Mouse (Mus musculus) hindbrain, postnatal 0 days (tissue): ENCODE data around the gene Sgms2. TPM values are rescaled to one million over a fixed set of nuclear protein-coding genes. Genes with fewer than 3 reads are reported as not detected.
"Not testable (repeated sequence)": the region's sequence is repeated elsewhere in the genome, so short reads cannot be mapped to it uniquely, and the experiment has no call there.

ENCODE experiments used
- ATAC-seq: fragments of 200-750 bp; cut with Nextera tagmentation; 2 replicates; pipeline ENCODE4 v1.8.0; 2017; ENCODE audit warnings: mild to moderate bottlenecking, moderate TSS enrichment, moderate library complexity
- DNase-seq: peaks from one replicate; pipeline ENCODE4 v3.0.0-alpha.2; 2015; ENCODE audit warnings: low spot score
- H3K27ac ChIP-seq: fragments of 300-500 bp; sonication (generic); 2 replicates; pipeline ENCODE4 v1.5.1; 2014; ENCODE audit warnings: mild to moderate bottlenecking
- H3K27me3 ChIP-seq: fragments of 300-500 bp; sonication (generic); 2 replicates; pipeline ENCODE4 v1.6.1; 2014; ENCODE audit warnings: low read length, mixed read lengths; ENCODE audit not compliant: insufficient read depth
- H3K36me3 ChIP-seq: fragments of 300-500 bp; sonication (generic); 2 replicates; pipeline ENCODE4 v1.6.1; 2014; ENCODE audit warnings: low read length, mixed read lengths; ENCODE audit not compliant: insufficient read depth
- H3K4me1 ChIP-seq: fragments of 300-500 bp; sonication (generic); 2 replicates; pipeline ENCODE4 v1.6.1; 2014; ENCODE audit warnings: antibody characterized with exemption, low read length, mixed read lengths; ENCODE audit not compliant: insufficient read depth
- H3K4me2 ChIP-seq: fragments of 300-500 bp; sonication (generic); 2 replicates; pipeline ENCODE4 v1.6.1; 2014; ENCODE audit warnings: low read depth, mild to moderate bottlenecking, low read length, moderate library complexity, mixed read lengths
- H3K4me3 ChIP-seq: fragments of 300-500 bp; sonication (generic); 2 replicates; pipeline ENCODE4 v1.5.1; 2014; ENCODE audit warnings: low read length
- H3K9ac ChIP-seq: fragments of 300-500 bp; sonication (generic); replicated peaks from 2 replicates; pipeline ENCODE4 v1.6.1; 2014; ENCODE audit warnings: mild to moderate bottlenecking, low read length, moderate library complexity, mixed read lengths
- H3K9me3 ChIP-seq: fragments of 300-500 bp; sonication (generic); 2 replicates; pipeline ENCODE4 v1.6.1; 2016; ENCODE audit warnings: low read length, mixed read lengths
- CTCF ChIP-seq: IDR thresholded peaks from 2 replicates; pipeline ENCODE4 v1.5.1; 2016; ENCODE audit warnings: antibody characterized with exemption, control low read depth, low read depth
- WGBS: fragments of 180-500 bp; shearing (Covaris S2); extraction: QIAGEN DNeasy Blood & Tissue Kit; methylation state at CpG from one replicate; pipeline ENCODE4 v1.1.7; 2014; 5-methylcytosine and 5-hydroxymethylcytosine counted together
- polyA plus RNA-seq: library from polyadenylated mRNA; unstranded; fragments of >200 nt; fragmentation: Nextera tagmentation; extraction: Ambion mirVana; gene quantifications from 2 replicates; pipeline ENCODE4 v1.2.1, GENCODE M21; 2015
- total RNA-seq: library from RNA; depleted of rRNA; stranded (reverse); fragments of >200 nt; gene quantifications from 2 replicates; pipeline ENCODE4 v1.2.3, GENCODE M21; 2014

Gene Sgms2
- total and polyA plus RNA-seq, 2 experiments from 2014 or later, result 3.9 to 4.2 TPM

DNA sequence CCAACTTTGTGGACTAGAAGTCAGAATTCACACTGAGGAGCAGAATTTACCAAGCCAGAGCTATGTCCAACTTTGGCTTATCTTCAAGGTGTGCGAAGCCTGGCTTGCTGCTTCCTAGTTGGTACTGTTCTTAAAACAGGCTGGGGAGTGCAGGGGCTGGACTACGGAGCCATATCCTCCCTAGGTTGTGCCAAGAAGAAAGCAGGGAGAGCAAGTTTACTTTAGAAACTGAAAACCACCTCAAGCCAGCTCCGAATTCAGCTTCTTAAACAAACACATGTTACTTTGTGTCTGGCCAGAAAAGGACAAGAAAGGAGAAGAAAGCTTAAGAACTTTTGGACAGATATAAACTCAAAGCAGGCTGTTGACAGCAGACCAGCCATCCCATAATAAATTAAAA is 150.3 kb downstream of the Sgms2 start:
- Histone ChIP-seq H3K9me3 (no peaks in the 10 kb centered on the region), H3K9ac (no peak overlapping the region), H3K27ac (no peak overlapping the region), H3K4me2 (no peak overlapping the region), H3K4me1 (no peaks in the 10 kb centered on the region), H3K27me3 (no peaks in the 10 kb centered on the region), H3K4me3 (no peak overlapping the region), H3K36me3 (no peaks in the 10 kb centered on the region)
- TF ChIP-seq CTCF, result no peak
- WGBS, result 70% methylated on average over 3 of the region's 3 CpGs
- no peak for DNase-seq
- ATAC-seq, result no peak

DNA sequence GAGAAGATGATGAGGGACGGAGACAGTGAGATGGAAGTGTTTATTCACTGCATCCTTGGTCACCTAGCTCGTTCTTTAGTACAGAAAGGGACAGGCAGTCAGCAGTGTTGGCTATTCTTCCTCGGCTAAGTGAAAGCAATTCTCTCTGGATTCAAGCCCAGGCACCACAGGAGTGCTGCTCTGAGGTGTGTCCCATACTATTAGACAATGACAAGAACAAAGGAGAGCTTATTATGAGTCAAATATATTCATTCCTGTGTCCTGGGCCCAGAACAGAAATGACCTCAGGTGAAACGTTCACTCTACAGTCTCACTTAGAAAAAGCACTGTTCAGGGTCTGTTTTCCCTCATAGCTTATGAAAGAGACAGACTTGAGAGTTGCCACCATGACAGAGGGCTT is 151.9 kb downstream of the Sgms2 start:
- H3K27ac ChIP-seq, result no peak overlapping the region
- no peak for ATAC-seq
- no peak for TF ChIP-seq CTCF
- DNase-seq, result no peak
- no peak overlapping the region for H3K4me2 ChIP-seq
- no peak overlapping the region for H3K9ac ChIP-seq
- H3K36me3 ChIP-seq, result no peaks in the 10 kb centered on the region
- 50% methylated on average over 4 of the region's 4 CpGs for WGBS
- H3K4me1 ChIP-seq, result 0 out of 2 replicates have a peak, but pooled peaks cover 5% of the 10 kb centered on the region
- H3K27me3 ChIP-seq, result no peaks in the 10 kb centered on the region
- H3K4me3 ChIP-seq, result no peak overlapping the region
- H3K9me3 ChIP-seq, result no peaks in the 10 kb centered on the region

DNA sequence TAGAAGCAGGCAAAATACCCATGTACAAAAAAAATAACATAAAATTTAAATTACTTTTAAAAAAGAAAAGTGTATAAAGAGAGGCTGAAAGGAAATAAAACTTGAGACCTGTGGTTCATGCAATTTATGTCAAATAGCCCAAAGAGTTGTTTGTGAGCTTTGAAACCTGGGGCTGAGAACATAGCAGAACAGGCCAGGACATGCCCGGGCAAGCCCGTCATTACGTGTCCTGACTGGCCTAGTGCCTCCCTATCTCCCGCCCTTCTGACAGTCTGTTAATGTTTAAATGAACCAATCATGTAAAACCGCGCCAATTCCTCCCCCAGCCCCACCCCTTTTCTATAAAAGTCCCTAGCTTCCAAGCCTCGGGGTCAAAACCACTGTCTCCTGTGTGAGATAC is 153.5 kb downstream of the Sgms2 start:
- DNase-seq, H3K9me3 ChIP-seq, H3K4me2 ChIP-seq, H3K4me1 ChIP-seq, H3K4me3 ChIP-seq, H3K27me3 ChIP-seq, ATAC-seq, H3K27ac ChIP-seq, H3K9ac ChIP-seq, H3K36me3 ChIP-seq: not testable (repeated sequence)
- WGBS, result 96% methylated on average over 7 of the region's 7 CpGs

DNA sequence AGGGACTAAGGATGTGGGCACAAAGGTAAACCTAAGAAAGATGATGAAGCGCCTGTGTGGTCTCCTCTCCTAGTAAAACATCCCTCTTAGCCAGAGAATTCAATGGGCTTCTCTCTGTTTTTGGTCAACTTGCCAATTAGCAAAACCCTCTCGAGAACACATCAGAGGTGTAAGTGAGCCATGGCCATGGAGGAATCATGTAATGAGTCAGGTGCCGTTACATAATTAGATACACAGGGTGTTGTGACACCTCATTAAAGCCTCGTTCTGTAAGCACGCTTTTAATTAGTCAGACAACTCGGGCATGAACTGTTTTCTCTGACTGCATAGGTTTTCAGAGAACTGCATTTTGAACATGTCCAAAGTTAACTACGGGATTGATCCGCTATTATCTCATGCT is 154.6 kb downstream of the Sgms2 start:
- DNase-seq (peak; percentile 40), ATAC-seq (no peak; the same call in 1 of the 2 replicates)
- no peaks in the 10 kb centered on the region for H3K27me3 ChIP-seq

DNA sequence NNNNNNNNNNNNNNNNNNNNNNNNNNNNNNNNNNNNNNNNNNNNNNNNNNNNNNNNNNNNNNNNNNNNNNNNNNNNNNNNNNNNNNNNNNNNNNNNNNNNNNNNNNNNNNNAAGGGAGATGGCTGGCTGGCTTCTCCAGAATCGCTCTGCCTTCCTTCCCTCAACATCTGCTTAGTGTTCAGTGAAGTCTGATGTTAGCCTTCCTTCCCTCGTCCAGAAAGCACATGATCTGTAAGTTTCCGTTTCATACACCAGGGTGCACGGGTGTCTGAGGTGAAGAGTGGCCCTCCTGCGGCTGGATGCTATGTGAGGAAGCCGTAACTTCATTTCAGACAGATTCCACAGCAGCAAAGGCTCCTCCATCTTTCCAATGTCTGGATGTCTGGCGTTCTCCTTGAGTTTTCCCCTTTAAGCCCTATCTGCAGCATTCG is 156.1 kb downstream of the Sgms2 start:
- H3K36me3 ChIP-seq, result no peaks in the 10 kb centered on the region
- no peak for DNase-seq
- H3K27me3 ChIP-seq, result no peaks in the 10 kb centered on the region
- H3K9me3 ChIP-seq, result no peaks in the 10 kb centered on the region
- 0 out of 2 replicates have a peak overlapping the region, but pooled peaks have one; percentile 10 for H3K4me2 ChIP-seq
- WGBS, result 77% methylated on average over 8 of the region's 8 CpGs
- H3K27ac ChIP-seq, result no peak overlapping the region
- H3K9ac ChIP-seq, result 0 out of 2 replicates have a peak overlapping the region, but pooled peaks have one; percentile 5
- H3K4me3 ChIP-seq, result no peak overlapping the region
- ATAC-seq, result no peak
- TF ChIP-seq CTCF, result no peak
- H3K4me1 ChIP-seq, result 0 out of 2 replicates have a peak, but pooled peaks cover 6% of the 10 kb centered on the region

More for the DNA sequence above, 154.6 kb downstream of the Sgms2 start:
- Histone ChIP-seq H3K9ac (no peak overlapping the region), H3K4me1 (0 out of 2 replicates have a peak, but pooled peaks cover 6% of the 10 kb centered on the region), H3K4me3 (no peak overlapping the region), H3K27ac (no peak overlapping the region), H3K4me2 (no peak overlapping the region), H3K36me3 (no peaks in the 10 kb centered on the region), H3K9me3 (no peaks in the 10 kb centered on the region)
- WGBS, result 66% methylated on average over 8 of the region's 8 CpGs
- TF ChIP-seq CTCF, result no peak

DNA sequence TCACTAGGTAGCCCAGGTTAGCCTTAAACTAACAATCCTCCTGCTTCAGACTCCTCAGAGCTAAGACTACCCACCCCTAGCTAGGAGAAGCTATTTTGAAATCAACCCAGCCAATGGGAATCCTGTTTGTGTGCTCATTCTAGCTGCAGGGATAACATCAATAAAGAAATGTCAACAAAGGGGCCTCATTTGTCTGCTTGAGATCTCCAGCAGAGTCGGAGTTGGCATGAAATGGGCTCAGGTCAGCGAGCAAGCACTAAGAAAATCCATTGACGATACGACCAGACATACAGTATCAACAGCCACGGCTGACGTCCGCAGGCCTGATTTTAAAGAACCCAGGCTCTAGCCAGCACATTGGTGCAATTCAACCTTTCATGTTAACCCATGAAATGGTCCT is 164.0 kb downstream of the Sgms2 start:
- Histone ChIP-seq H3K27me3 (no peaks in the 10 kb centered on the region), H3K36me3 (no peaks in the 10 kb centered on the region), H3K4me1 (no peaks in the 10 kb centered on the region), H3K27ac (no peak overlapping the region), H3K4me2 (no peak overlapping the region), H3K9ac (no peak overlapping the region), H3K4me3 (no peak overlapping the region), H3K9me3 (no peaks in the 10 kb centered on the region)
- 28% methylated on average over 7 of the region's 7 CpGs for WGBS
- ATAC-seq (no peak), DNase-seq (no peak)
- TF ChIP-seq CTCF, result no peak

DNA sequence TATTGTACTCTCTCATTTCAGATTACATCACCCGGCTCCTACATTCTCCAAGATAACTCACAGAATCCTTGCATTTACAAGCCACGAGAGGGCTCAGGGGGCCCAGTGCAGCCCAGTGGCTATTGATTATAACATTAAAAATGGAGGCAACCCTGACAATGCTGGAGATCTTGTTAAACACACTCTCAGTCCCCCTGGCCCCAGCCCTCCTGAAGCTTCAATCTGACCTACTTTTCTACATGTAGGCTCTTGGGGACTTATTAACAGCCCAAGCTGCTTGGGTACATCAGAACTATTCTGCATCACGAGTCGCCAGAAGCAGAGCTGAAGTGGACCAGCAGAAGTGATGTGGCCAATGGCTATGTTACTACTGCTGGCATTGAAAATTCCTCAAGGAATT is 164.6 kb downstream of the Sgms2 start:
- no peak overlapping the region for H3K27ac ChIP-seq
- 81% methylated on average over 4 of the region's 4 CpGs for WGBS
- no peaks in the 10 kb centered on the region for H3K9me3 ChIP-seq
- no peaks in the 10 kb centered on the region for H3K27me3 ChIP-seq
- no peak overlapping the region for H3K4me2 ChIP-seq
- no peaks in the 10 kb centered on the region for H3K4me1 ChIP-seq
- DNase-seq, result no peak
- H3K36me3 ChIP-seq, result no peaks in the 10 kb centered on the region
- no peak overlapping the region for H3K9ac ChIP-seq
- ATAC-seq, result no peak
- TF ChIP-seq CTCF, result no peak
- H3K4me3 ChIP-seq, result no peak overlapping the region
